Mouse (Mus musculus): Measurements from ENCODE around the gene D5Ertd579e. TPM values are rescaled to one million over a fixed set of nuclear protein-coding genes. Genes with fewer than 3 reads are reported as not detected.

D5Ertd579e gene
- total RNA-seq (2021): 10 to 100 TPM; 56.4 to 66.5 TPM
- long read RNA-seq, experiment 1, full-length matches to known transcripts: 4 of 24 reads
- long read RNA-seq, experiment 1, partial matches to known transcripts: 9 of 24 reads
- long read RNA-seq, experiment 1, other reads (novel, unspliced or antisense): 11 of 24 reads
- long read RNA-seq, experiment 2, full-length matches to known transcripts: 4 of 11 reads
- long read RNA-seq, experiment 2, partial matches to known transcripts: 1 of 11 reads
- long read RNA-seq, experiment 2, other reads (novel, unspliced or antisense): 6 of 11 reads

DNA sequence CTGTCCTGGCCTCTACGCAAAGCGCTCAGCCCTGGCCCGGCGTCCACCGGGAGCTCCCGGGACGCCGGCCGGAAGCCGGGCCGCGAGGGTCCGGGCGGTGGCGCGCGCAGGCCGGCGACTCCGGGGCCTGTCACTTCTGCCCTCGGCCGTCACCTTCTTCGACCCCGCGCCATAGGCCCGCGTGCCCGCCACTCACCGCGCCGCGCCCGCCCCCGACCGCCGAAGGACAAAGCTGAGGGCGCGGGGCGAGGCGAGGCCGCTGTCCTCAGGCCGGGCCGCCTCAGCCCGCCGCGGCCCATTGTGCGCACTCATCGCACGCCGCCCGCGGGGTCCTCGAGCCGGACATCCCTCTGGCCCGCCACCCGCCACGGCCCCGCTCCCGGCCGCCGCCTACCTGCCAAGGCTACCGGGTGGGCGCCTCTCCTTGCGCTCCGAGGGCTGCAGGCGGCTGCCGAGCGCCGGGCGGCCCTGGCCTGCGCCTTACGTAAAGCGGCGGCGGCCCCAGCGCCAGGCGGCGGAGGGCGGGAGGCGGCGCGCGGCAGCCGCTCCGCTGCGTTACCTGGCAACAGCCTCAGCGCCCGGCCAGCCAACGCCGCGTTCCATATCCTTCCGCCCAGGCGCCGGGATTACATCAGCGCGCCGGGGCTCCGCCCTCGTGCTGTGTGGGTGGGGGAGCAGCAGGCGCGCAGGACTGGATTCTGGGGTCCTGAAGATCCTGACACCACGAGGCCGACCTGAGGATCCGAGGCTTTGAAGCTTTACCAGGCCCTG lies at the start of gene D5Ertd579e:
D5Ertd579e (minus strand) TSS at position 564 of the 771 bp plus-strand sequence.
- DNase-seq: peak; percentile 96

DNA sequence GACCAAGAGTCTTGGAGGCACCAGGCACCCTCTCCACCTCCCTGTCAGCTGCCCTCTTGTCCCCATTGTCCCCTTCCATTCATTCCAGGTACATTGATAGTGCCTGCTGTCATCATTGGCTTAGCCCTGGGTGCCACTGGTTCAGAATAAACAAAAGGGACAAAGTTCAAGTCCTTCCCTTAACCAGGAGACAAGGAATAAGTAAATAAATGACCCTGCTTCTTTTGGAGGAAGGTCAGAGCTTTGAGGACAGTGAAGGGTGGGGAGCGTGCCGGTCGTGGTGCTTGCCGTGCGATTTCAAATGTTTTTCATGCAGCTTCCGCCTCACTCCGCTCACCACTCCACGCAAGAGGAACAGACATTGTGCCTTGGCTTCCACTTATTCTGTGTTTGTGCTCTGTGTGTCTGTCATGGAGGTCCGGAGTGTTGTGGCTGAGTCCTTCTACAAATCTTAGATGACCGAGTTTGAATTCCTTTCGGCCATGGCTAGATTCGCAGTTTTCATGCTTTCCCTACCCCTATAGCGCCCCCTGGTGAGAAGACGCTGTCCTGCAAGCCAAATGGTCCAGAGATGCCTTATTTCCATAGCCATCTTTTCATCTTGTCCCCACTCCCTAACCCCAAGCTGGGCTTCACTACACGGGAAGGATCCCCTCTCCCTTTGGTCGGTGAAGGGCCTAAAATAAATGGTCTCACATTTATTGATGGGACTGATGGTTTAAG lies 46.5 kb upstream of the D5Ertd579e start:
- peak; percentile 85 to 89 for DNase-seq

DNA sequence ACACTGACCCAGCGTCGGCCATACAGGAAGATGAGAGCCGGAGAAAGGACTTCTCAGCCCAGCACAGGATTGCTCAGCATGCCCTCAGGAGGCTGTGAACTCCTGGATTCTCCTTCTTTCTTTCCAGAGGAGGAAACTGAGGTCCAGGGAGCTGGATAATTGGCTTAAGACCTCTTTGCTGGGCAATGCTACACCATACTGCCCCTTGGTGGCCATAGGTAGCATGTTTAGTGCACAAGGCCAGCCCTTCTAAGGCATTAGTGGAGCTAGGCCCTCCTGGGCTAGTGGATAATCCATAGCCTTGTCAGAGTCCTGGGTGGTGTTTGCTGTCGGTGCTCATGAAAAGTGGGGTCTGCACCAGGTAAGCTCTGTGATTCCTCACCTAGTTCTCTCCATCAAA lies 44.0 kb upstream of the D5Ertd579e start:
- DNase-seq: peak in 1 of 2 experiments; percentile 66

DNA sequence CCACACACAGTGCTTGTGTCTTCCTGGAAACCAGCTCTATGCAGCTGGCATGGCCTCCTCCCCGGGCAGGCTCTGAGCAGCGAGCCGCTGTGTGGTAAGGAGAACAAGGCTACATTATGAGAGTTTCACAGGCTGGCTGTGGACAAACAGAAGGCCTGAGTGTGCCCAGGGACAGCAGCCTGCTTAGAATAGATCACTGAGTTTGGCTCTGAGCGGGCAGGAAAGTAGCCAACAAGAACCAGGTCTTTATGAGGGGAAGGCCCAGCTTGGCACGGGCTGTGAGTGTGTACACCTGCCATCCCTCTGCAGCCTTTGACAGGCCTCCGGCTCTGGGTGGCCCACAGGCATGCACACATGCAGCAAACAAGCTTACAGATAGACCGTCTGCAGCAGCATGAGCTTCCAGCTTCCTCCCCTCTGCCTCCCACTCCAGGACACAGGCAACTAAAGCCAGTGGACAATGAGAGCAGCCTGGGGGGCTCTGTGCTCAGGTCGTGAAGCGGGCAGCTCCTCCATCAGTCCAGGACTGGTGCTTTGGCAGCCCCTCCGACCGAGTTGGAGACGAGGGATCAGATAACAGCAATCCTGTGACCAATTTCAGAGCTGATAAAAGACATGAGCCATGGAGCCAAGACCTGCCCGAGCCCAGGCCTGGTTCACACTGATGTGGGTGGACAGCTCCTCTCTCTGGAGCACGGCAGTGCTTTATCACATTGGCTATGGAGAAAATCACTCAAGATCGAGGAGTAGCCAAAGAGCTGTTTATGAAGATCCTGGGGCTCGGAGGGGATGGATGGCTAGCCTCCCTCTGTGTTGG lies 43.2 kb upstream of the D5Ertd579e start:
- DNase-seq: no peak

DNA sequence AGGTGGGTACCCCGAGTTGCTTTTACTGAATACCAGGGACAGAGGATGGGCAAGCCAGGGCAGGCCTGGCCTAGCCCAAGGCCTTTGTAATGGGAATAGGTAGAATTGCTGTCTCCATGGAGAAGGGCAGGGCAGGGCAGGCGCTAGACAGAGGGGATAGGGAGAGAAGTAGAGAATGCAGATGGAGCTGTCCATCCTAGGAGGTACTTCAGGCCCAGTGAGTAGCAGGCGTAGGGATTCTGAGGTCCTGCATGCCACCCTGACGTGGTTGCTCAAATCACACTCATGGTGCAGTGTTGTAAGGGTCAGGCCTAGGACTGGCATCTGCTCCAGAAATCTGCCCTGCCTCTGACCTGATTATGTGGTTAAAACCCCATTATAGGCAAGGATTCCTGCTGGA lies 41.9 kb upstream of the D5Ertd579e start:
- no peak for DNase-seq

DNA sequence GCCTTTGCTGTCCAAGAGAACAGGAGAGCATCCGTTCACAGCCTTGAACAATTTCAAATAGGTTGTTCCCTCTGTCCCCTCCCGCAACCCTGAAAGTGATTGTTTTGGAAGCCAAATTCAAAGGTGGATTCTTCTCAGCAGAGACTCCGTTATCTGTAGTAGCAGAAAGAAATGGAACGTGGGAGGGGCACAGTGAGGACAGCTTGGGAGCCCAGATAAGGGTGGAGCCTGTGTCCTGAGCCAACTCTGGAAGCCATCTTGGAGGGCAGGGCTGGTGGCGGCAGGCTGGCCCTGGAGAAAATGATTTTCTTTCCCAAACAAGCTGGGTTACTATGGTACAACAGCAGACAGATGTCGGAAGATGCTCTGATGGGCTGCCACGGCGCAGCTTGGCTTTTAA lies 40.2 kb upstream of the D5Ertd579e start:
- DNase-seq: peak; percentile 50 to 65

DNA sequence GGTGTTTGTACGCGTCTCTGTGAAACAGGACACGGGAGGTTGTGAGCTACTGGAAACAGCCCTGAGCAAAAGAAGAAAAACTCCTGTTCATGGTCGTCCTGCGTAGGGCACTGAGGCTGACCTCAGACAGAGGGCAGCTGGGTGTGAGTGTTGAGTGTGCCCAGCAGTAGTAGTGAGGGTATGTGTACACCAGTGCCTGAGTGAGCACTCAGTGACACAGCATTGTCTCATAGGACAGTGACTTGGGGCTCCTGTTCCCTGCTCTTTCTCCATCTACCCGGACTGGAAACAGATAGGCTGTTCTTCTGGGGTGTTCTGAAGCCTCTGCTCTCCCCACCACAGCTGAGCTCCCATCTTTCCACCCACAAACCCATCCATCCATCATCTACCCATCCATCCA lies 39.3 kb upstream of the D5Ertd579e start:
- DNase-seq: no peak

DNA sequence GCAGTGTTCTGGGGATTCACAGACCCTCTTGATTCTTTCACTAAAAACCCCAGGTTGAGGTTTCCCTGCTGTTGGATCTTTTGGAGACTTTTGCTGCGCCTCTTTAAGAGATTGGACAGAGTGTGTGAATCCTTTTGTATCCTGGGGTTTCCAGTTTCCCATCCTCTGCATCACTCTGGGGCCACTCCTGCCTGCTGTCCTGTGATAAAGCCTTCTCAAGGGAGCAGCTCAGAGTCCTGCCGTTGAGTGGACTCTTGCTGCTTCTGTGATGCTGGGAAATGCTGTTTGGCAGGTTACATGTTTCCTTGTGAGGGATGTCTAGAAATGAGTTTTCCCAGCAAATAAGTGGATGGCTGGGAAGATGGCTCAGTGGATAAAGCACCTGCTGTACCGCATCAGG lies 37.6 kb upstream of the D5Ertd579e start:
- no peak for DNase-seq

DNA sequence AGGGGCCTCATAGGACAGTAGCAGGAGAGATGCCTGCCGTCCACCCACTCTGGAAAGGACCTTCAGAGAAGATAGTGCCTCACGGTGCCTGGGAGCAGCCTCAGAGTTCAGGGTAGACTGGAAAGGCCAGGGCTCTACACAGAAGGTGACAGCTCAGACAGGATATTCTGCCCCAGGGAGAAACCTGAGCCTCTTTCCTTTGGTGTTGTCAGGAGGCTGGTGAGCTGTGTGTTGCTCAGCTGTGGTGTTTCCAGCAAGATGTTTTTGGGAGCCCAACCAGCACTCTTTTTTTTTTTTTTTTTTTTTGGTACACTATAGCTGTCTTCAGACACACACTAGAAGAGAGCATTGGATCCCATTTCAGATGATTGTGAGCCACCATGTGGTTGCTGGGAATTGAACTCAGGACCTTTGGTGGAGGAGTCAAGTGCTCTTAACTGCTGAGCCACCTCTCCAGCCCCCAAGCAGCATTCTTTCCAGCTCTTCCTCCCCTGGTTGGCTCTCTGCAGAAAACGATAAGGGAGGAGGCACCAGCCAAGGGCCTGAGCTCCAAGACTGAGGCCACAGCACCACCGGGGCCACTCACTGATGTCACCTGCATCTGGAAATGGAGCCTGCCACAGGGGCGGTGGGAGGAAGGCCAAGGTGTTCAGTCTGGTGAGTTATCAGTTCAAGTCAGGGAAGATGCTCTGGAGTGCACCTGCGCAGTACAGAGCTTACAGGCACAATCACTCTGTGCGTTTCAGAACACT lies 36.3 kb upstream of the D5Ertd579e start:
- no peak for DNase-seq

DNA sequence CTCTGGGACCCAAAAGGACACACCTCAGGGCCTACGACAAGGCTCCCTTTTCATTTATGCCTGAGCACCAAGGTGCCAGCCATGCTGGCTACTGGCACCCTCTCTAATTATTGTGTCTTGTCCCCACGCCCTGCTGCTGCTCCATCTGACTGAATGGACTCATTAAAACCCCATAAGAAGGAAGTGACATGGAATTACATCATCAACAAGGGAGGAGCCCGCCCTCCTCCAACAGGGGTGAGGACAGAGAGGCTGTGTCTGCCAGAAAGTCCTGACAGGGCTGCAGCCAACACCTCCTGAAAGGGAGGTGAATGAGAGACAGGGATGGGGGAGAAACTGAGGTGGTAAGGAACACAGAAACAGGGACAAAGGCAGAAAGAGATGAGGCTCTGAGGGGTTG lies 34.9 kb upstream of the D5Ertd579e start:
- no peak for DNase-seq

DNA sequence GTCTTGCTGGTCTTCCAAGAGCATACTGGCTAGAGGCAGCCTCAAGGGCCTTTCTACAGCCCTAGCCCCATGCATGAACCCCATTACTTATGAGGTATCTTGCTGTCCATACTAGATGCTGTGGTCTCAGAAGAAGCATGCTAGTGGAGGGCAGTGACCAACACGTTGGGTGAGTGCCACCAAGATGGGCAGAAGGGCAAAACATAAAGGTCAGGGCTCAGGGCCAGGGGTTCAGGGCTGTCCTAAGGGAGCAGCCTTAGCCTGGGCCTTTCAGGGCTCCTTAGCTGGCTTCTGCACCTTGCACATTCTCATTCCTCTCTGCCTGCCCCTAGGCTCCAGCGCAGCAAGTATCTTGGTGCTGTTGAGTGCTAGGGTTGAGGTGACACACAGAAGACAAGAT lies 34.1 kb upstream of the D5Ertd579e start:
- DNase-seq: no peak

DNA sequence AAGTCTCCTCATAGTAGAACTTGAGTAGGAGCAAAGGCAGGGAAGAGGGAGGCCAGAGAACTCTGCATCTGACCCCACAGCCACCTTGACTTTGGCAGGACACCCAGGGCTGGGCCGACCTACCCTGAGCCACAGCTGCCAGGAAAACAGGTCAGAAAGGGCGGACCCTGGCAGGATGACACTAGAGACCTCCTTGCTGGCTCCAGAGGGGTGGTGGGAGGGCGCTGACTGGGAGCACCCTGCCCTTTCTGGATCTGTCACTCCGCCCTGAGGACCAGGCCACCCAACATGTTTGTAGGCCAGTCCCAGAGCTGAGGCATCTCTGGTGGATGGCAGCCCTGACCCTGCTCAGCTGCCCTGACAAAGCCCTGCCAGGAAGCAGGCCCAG lies 33.3 kb upstream of the D5Ertd579e start:
- DNase-seq: no peak

DNA sequence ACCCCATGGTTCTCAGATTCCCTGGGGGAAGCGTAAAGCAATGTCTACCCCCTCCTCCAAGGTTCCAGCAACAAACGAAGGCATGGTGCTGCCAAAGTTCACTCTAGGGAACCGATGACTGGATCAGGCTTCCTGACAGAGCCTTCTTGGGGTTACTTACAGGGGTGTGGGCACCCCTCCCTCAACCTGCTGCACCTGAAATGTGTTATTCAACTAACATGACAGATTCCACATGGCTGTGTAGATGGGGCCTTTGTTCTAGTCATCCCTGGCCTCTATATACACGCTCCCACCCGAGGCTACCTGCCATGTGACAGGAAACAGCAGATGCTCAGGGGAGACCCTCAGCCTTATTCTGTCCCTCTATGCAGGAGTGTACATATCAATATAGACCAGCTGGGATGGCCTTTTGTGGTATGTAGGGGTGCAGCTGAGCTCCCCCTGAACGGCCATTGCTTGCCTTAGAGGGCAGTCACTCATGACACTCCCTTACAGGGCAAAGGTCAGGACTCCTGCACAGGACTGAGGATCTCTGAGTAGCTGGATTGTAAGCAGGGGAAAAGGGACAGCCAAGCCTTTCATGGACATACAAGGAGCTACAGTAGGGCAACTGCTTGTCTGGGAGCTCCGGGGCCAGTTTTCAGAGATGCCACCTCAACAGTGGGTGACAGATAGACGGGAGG lies 32.7 kb upstream of the D5Ertd579e start:
- no peak for DNase-seq

DNA sequence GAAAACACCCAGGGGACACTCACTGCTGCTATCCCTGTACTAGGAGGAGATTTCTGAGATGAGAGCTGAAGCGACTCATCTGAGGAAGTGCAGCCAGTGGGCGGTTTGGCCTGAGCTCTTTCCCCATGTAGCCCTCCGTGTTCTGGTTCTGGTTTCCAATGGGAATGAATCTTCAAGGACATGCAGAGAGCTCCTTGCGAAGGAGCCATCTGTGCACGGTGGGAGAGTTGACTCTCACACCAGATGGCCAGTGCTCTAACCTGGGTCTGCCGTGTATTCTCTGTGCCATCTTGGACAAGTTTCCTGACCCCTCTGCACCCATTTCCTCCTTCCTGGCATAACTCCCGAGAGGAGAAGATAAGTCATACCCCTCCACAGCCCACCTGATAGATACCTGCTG lies 32.0 kb upstream of the D5Ertd579e start:
- DNase-seq: no peak

DNA sequence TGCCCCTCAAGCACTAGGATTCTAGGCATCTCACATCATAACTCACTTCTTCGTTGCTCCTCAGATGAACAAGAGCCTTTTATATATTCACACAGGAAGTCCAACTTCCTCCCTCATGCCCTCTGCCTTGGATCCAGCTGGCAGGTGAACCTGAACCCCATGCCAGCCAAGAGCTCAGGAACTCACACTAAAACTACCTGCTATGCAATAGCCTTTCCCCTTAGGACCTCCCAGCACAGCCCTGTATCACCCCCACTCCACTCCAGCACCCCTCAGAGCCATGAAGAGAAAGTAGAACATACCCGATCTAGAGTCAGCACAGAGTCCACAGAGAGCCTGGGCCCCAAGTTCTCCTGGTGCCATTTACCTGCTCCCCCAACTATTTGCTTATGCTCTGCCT lies 31.3 kb upstream of the D5Ertd579e start:
- DNase-seq: no peak

DNA sequence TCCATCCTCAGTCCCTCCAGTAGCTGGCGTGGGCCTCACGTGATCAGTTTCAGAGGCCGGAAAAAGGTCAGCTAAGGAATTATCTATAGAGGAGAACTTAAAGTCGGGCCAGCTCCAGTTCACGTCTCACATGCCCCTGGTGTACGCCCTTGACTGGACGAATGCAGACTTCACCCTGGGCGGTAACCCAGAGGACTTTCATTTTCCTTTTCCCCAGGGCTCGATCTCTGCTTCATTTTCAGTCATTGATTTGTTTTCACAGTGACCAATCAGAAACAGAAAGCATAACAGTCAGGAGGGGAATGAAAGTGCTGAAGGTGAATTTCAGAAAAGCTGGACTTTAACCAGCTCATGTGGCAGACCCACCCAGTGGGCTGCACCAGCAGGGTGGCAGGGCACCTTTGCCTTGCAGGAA lies 30.6 kb upstream of the D5Ertd579e start:
- peak; percentile 43 to 60 for DNase-seq

DNA sequence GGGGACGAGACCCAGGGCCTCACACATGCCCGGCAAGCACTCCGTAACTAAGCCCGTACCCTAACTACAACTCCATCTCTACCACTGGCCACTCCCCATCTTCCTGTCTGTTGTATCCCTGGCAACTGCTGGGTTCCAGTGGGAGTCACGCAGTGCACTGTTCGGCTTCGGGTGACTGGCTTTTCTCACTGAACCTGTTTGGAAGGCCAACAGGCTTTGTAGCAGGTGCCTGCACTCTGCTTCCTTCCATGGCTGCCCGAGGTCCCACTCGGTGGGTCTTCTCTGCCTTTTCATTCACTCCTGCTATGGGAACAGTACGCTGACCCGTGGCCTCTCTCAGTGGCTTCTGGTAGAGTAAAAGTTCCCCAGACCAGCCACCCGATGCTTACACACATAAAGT lies 30.0 kb upstream of the D5Ertd579e start:
- no peak for DNase-seq

DNA sequence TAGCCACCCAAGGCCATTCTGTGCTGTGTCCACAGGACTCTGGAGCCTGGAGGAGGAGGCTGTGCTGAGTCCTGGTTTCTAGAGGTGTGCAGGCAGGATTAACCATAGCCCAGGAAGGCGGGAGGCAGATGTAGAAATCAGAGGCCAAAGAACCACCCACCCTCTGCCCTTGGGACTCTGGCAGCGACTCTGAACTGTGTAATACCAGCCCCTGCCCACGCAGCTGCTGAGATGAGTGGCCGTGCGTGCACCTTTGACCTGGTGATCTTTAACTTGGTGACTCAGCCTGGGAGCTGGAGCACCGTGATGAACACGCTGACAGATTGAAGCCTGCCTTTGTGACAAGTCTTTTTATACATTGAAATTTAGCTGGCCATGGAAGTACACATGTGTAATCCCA lies 28.4 kb upstream of the D5Ertd579e start:
- DNase-seq: peak; percentile 80 to 83

DNA sequence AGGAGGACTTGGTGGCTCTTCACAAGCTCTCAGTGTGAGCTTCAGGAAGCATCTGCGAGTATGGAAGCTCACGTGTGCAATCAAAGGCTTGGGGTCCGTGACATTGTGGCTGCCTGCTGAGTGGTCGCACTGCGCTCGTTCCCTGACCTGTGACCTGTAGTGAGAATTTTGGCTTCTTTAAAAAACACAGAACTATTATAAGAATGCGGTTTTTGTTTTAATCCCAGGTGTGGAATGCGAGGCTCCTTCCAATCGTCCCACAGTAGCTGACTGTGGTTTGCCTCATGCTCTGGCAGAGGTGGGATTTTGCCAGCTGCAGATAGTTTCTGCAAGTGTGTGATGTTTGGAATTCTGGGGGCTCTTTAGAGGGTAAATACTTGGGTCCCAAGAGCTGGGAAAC lies 27.5 kb upstream of the D5Ertd579e start:
- no peak for DNase-seq

DNA sequence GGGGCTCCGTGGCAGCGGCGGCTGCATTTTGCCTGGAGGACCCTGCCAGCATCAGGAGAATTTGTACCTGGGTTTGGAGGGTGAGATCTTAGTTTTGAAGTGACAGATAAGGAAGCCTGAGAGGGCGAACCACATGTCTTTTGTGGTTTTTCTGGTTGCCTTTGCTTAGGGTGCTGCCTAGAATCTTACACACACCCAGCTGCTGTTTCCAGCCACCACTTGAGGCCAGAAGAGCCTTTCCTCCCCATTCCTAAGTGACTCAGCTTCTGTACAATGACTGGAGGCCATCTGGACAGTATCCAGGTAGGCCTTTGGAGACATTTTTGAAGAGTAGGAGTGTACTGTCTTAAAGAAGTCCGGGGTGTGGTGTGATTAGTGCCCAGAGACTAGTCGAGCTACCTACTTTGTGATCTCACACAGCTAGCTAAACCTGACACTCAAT lies 26.6 kb upstream of the D5Ertd579e start:
- peak; percentile 51 to 58 for DNase-seq
